Mouse (Mus musculus) CD4-positive, CD25-positive, alpha-beta regulatory T cell (primary cell): Measurements from ENCODE around the gene Lpar1. TPM values are rescaled to one million over a fixed set of nuclear protein-coding genes. Genes with fewer than 3 reads are reported as not detected.

Experiments
- polyA plus RNA-seq: library from polyadenylated mRNA; unstranded; fragments of 100-300 nt; shearing (Covaris generic); gene quantifications from one replicate; pipeline ENCODE4 v1.2.1, GENCODE M21; 2017

Lpar1 gene
- polyA plus RNA-seq = 0.05 TPM

GRCm38 (mm10) chr4:58553631-58554358 is at the start of gene Lpar1:
Gene Lpar1, minus strand, starts transcription at chr4:58553898.

Other genes with a start within 250 kb of the Lpar1 start
- gene Olfr267, start 233.8 kb upstream of the Lpar1 start, polyA plus RNA-seq = not detected